Comparison of ENCODE assay signal across 14 mouse cellular contexts in the genomic region with DNA sequence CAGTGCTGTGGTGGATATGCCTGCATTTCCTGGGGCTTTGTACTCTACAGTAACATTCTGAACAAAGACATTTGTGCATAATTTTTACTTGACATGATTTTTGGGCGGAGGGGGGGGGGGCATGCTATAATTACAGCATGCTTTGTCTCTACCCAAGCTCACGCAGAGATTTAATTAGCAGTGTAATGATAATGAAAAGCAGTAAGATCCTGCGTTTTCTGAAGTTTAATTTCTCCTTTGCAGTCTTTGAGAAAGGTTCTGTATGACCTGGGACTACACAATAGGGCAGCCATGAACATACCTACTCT.
"Had no signal": no experiment of that assay in that cellular context is flagged by ENCODE, and none has a peak within 500 bp of the region (broad histone marks: within the 10 kb centered on the region; RNA-seq: fewer than 3 reads in every experiment).

No protein-coding gene starts in this region.

- H3K9me3 ChIP-seq: limb, embryonic 15.5 days; liver, embryonic 12.5 days; midbrain, embryonic 15.5 days had no signal

- DNase-seq: kidney, adult 9 months; kidney, postnatal 36 days; lung, embryonic 14.5 days; lung, postnatal 10 days; right cerebral cortex, adult 18-20 months; right cerebral cortex, postnatal 25 days; thymus, postnatal 36 days had no signal

- H3K4me1 ChIP-seq: limb, embryonic 15.5 days; liver, embryonic 12.5 days; midbrain, embryonic 15.5 days had no signal

- H3K27me3 ChIP-seq: limb, embryonic 15.5 days; liver, embryonic 12.5 days; megakaryocyte, embryonic 14.5 days; midbrain, embryonic 15.5 days had no signal

- H3K4me3 ChIP-seq: limb, embryonic 15.5 days; liver, embryonic 12.5 days; megakaryocyte, embryonic 14.5 days; midbrain, embryonic 15.5 days had no signal

- H3K36me3 ChIP-seq: limb, embryonic 15.5 days; liver, embryonic 12.5 days; midbrain, embryonic 15.5 days had no signal

- ATAC-seq: liver, embryonic 12.5 days; midbrain, embryonic 15.5 days had no signal

- H3K9ac ChIP-seq: limb, embryonic 15.5 days; liver, embryonic 12.5 days; lung, embryonic 14.5 days; midbrain, embryonic 15.5 days had no signal

- H3K4me2 ChIP-seq: limb, embryonic 15.5 days; liver, embryonic 12.5 days; lung, embryonic 14.5 days; midbrain, embryonic 11.5 days; midbrain, embryonic 15.5 days had no signal

- H3K27ac ChIP-seq: kidney, postnatal 0 days; limb, embryonic 15.5 days; liver, embryonic 12.5 days; macrophage; midbrain, embryonic 15.5 days had no signal
